Comparison of ENCODE assay signal across 8 mouse cellular contexts in the genomic region with DNA sequence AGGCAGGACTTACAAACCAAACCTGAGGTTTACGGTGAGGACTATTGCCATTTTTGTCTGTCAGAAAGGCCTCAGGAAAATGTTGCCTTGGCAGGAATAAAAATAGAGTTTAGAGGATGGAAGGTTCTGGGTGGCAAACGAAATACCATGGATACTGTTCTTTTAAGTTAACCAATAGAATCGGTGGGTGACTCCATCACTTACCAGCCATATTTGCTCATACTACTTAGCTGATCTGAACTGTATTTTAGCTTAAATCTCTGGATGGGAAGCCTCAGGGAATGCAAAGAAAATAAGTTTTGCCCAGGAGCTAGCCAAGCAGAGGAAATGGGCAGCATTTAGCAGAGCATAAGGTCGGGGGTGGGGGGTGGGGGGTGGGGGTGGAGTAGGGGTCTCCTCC. TPM values are rescaled to one million over a fixed set of nuclear protein-coding genes. Genes with fewer than 3 reads are reported as not detected.
DNase-seq lines count a peak whose midpoint lies in the region; ATAC-seq and TF ChIP-seq lines count a peak whose summit lies in the region.

No protein-coding gene starts in this region.

- no peak for ATAC-seq in liver, embryonic 12.5 days
- no peak for ATAC-seq in monocyte, adult 5-6 weeks (replicated peaks; ENCODE audit: insufficient number of reproducible peaks, low FRiP score, low TSS enrichment, poor library complexity, severe bottlenecking)

- no peak for TF ChIP-seq POLR2A in cerebellum, adult 2 months (IDR thresholded peaks at IDR 0.05; ENCODE audit: borderline replicate concordance, insufficient read depth, low read length)
- TF ChIP-seq POLR2A in spleen, adult 2 months (IDR thresholded peaks at IDR 0.05; ENCODE audit: low read depth, low read length): no peak

- peaks cover 6% of the 10 kb centered on the region for H3K36me3 ChIP-seq in spleen, adult 2 months (ENCODE audit: control insufficient read depth, insufficient read depth, low read length)
- H3K36me3 ChIP-seq in liver, embryonic 12.5 days: peaks cover 16% of the 10 kb centered on the region

- H3K9ac ChIP-seq in liver, embryonic 12.5 days: peak overlapping the region; percentile 82

- no peak overlapping the region for H3K27ac ChIP-seq in cerebellum, adult 2 months (ENCODE audit: insufficient read depth, low read length)
- H3K27ac ChIP-seq in spleen, adult 2 months (ENCODE audit: insufficient read depth, low read length): no peak overlapping the region
- H3K27ac ChIP-seq in liver, embryonic 12.5 days: no peak overlapping the region

- no peaks in the 10 kb centered on the region for H3K9me3 ChIP-seq in liver, embryonic 12.5 days (replicated peaks)

- H3K4me3 ChIP-seq in cerebellum, adult 2 months (replicated peaks; ENCODE audit: insufficient read depth, low read depth, low read length): peak overlapping the region; percentile 73
- H3K4me3 ChIP-seq in spleen, adult 2 months (ENCODE audit: extremely low read depth, insufficient read depth, insufficient read length): peak overlapping the region; percentile 87
- H3K4me3 ChIP-seq in liver, embryonic 12.5 days: peak overlapping the region; percentile 81

- 24% methylated on average over 4 of the region's 4 CpGs for WGBS in cerebellum, adult 2 months
- WGBS in spleen, adult 2 months: 30% methylated on average over 4 of the region's 4 CpGs
- WGBS in liver, embryonic 12.5 days (ENCODE audit: insufficient replicate concordance): 28% methylated on average over 4 of the region's 4 CpGs

- TF ChIP-seq CTCF in cerebellum, adult 2 months (IDR thresholded peaks at IDR 0.05; ENCODE audit: borderline replicate concordance, insufficient read depth, low read depth, low read length): no peak
- TF ChIP-seq CTCF in spleen, adult 2 months (IDR thresholded peaks at IDR 0.05; ENCODE audit: extremely low read depth, insufficient read depth, insufficient read length, insufficient replicate concordance): no peak

- H3K27me3 ChIP-seq in cerebellum, adult 2 months (ENCODE audit: control insufficient read depth, insufficient read depth, low read length): no peaks in the 10 kb centered on the region
- no peaks in the 10 kb centered on the region for H3K27me3 ChIP-seq in spleen, adult 2 months (ENCODE audit: control insufficient read depth, insufficient read depth, low read length)
- no peaks in the 10 kb centered on the region for H3K27me3 ChIP-seq in liver, embryonic 12.5 days (replicated peaks)

- peak in 1 of 2 experiments; percentile 3 for DNase-seq in cerebellum, adult 2 months
- no peak for DNase-seq in cerebellum, adult 11-12 months
- no peak for DNase-seq in spleen, adult 2 months (ENCODE audit: low read depth in 1 of 2, low spot score in 2 of 2)
- DNase-seq in spleen, adult 18-20 months: no peak
- DNase-seq in urinary bladder, postnatal 10 days (ENCODE audit: low spot score): no peak
- no peak for DNase-seq in MN1 (ENCODE audit: low spot score)

- peak overlapping the region; percentile 91 for H3K4me2 ChIP-seq in liver, embryonic 12.5 days

- H3K4me1 ChIP-seq in cerebellum, adult 2 months (ENCODE audit: control insufficient read depth, insufficient read depth, low read length): no peaks in the 10 kb centered on the region; the same call in 1 of the 2 replicates
- peaks cover 4% of the 10 kb centered on the region; the same call in 1 of the 2 replicates for H3K4me1 ChIP-seq in spleen, adult 2 months (ENCODE audit: control insufficient read depth, insufficient read depth, insufficient read length)
- H3K4me1 ChIP-seq in liver, embryonic 12.5 days: peaks cover 18% of the 10 kb centered on the region

RNA-seq across cellular contexts. Expression of a gene that starts 0.4 kb away (rescaled TPM):
- 11.4 and 11.9 TPM in 2 replicates for polyA plus RNA-seq in cerebellum, adult 2 months (2012; rRNA removed)
- polyA plus RNA-seq in spleen, adult 2 months (2012; rRNA removed): 0.02 and 0.13 TPM in 2 replicates
- polyA plus RNA-seq in liver, embryonic 12.5 days (2016; fragmentation: Nextera tagmentation; extraction: Ambion mirVana): 1.0 and 1.1 TPM in 2 replicates
- total RNA-seq in monocyte, adult 5-6 weeks (2017): not detected in 3 replicates

RNA-seq across cellular contexts. Expression of a gene that starts 0.5 kb away (rescaled TPM):
- 8.9 and 9.2 TPM in 2 replicates for polyA plus RNA-seq in cerebellum, adult 2 months (2012; rRNA removed)
- polyA plus RNA-seq in spleen, adult 2 months (2012; rRNA removed): 2.2 and 3.0 TPM in 2 replicates
- polyA plus RNA-seq in liver, embryonic 12.5 days (2016; fragmentation: Nextera tagmentation; extraction: Ambion mirVana): 15.4 and 15.7 TPM in 2 replicates
- 20.5 to 31.3 TPM (median 28.3 TPM) in 3 replicates for total RNA-seq in monocyte, adult 5-6 weeks (2017)
